Mouse (Mus musculus): ENCODE measurements around the gene Apom.

Apom gene

GRCm38 (mm10) chr17:35096597-35096996, 35.3 kb downstream of the Apom start:
- no peak for DNase-seq (ENCODE audit: low spot score in 2 of 2)

- DNase-seq (ENCODE audit: low spot score in 2 of 2): no peak
These were observed 37.1 kb downstream of the Apom start for GRCm38 (mm10) chr17:35094475-35095365.

DNA sequence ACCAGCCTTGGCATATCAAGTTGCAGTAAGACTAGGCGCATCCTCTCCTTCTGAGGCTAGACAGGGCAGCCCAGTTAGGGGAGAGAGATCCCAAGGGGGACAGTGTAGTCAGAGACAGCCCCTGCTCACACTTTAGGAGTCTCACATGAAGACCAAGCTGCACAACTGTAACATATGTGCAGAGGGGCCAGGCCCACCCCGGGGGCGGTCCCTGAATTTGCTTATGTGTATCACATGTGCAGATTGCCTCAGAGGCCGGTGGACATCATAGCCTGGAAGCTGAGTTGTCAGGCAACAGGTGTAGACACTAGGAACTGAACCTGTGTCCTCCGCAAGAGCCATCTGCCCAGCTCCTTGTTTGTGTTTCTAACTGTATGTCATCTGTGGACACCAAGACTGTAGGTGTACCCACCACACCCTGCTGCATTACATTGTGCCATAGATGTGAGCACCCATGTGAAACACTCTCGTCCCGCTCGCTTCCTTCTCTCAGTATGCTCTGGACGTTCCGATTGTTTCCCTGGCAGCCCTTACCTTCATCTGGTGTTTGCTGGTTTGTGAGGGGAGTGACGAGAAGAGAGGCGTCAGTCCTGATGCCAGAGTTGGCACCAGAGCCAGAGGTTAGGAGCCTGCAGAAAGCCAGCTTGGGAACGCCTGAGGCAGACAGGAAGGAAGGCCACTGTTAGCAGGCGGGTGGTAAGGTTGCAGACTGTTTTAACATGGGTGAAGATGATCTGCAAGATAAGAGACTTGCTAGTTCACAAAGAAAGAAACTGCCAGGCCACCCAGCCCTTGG, 39.2 kb downstream of the Apom start:
- no peak for DNase-seq (ENCODE audit: low spot score in 2 of 2)

DNA sequence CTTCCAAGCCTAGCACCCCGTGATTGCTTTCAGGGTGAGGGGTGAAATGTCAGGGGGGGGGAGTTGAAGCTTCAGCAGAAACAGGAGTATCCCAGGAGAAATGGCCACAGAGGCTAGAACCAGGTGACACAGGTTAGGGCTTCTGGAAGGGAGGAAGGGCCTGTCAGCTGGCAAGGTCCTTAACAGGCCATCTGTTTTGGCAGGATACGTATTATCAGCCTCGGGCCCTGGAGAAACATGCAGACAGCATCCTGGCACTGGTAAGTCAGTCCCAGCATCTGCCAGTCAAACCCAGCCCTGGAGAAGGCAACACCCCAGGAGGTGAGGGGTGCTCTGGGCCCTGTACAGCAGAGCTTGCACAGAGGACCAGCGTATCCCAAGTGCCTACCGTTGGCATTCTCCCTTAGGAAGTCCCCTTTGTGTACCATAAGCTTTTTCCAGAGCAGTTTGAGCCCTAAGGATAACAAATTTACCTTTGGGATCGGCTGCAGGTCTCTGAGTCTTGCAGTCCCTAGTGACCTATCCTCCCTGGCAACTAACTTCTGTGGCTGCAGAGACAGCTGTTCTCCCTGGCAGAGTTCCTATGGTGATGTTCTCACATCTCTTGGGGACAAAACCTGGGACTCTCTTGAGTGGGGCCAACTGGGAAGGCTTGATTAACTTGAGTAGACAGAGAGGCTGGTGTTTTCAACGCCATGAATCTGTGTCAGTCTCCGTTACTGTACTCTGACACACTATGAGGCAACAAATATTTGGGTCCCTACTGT, 41.5 kb downstream of the Apom start:
- no peak for DNase-seq (ENCODE audit: low spot score in 2 of 2)

GRCm38 (mm10) chr17:35088825-35089644, 42.8 kb downstream of the Apom start, which contains the start of gene Abhd16a:
Gene Abhd16a (plus strand): TSS chr17:35089263.
- DNase-seq (ENCODE audit: low spot score in 2 of 2): peak; percentile 92 to 97

DNA sequence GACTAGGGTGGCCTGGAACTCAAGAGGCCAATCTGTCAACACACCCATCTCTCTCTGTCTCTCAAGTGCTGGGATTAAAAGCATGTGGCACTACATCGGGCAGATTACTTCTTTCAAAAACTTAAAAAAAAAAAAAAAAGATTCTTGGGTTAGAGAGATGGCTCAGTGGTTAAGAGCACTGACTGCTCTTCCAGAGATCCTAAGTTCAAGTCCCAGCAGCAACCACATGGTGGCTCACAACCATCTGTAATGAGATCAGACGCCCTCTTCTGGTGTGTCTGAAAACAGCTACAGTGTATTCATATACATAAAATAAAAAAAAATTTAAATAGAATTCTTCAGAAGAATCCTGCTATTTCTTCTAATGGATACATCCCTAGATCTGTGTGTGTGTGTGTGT, 43.7 kb downstream of the Apom start:
- no peak for DNase-seq (ENCODE audit: low spot score in 2 of 2)

DNA sequence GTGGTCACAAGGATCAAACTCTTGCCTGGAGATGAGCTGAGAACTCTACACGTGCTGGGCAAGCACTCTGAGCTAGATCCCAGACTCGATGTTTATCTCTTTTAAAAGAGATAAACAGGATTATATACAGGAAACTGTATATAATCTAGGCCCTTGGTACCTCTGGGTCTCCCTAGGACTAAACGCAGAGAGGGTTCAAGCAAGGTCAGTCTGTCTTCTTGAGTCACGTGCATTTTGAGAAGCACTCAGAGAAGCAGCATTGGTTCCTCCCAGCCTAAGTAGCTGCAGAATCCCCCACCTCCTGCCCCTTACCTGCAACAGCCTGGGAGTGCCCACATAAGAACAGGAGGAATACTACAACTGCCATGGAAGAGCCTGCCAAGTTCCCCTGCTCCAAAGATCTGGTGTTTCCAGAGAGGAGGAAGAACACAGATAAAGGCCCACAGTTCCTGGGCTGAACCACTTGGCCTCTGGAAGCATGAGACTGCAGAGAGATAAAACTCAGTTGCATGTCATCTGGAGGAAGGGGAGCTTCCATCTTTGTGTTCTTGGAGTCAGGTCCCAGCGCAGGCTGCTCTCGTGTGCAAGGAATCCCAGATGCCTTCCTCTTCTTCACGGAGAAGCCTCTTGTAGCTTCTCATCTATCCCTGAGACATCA, 46.5 kb downstream of the Apom start, which contains the start of gene Ly6g6f:
Gene Ly6g6f (minus strand): TSS at position 403 of the 658 bp plus-strand sequence.
- no peak for DNase-seq (ENCODE audit: low spot score in 2 of 2)

- no peak for DNase-seq (ENCODE audit: low spot score in 2 of 2)
These were observed 47.8 kb downstream of the Apom start for GRCm38 (mm10) chr17:35083929-35084497.

DNA sequence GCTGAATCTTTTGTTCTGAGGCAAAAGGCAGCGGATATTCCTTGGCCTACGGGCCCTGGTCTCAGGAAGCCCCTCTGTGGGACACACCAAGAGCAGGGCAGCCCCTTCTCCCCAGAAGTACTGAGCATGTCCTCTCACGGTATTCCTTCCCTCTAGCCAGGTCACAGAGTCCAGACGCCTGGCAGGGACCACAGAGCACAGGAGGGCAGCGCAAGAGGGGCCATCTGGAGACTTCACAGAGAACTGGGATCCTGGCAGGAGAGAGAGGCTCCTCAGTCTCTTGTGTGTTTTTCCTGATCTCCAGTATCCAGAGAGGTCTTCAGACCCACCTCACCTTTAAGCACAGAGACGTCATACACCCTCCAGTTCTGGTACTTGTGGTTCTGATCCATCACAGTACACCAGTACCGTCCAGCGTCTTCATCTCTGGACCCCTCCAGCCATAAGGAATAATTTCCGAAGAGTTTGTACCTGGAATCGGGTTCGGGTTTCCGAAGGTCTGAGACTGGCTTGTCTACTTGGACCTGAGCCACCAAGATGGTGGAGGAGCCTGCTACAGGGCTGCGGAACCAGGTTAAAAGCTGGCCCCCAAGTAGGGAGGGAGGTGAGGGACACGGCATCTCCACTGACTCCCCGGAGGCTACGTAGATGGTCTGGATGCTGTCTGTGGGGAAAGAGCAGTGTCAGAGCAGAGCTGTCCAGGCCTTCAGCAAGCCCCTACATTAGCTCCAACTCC, 48.8 kb downstream of the Apom start:
- DNase-seq (ENCODE audit: low spot score in 2 of 2): no peak

DNA sequence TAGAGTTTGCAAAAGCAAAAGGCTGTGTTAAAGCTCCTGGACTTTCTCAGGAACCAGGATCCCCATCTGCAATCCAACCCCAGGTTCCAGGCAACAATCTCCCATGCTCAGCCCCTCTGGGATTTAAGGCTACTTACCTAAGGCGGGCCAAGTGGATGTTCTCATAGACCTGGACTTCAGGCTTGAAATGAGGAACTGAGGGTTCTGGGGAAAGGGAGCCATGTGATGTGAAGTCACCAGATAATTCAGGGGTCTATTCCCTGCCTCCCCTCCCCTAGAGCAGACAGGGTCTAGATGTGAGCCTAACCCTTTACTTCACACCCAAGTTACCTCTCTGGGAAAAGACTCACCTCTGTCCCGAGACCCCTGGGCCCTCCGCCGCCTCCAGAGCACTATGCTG, 51.1 kb downstream of the Apom start:
- DNase-seq (ENCODE audit: low spot score in 2 of 2): no peak

DNA sequence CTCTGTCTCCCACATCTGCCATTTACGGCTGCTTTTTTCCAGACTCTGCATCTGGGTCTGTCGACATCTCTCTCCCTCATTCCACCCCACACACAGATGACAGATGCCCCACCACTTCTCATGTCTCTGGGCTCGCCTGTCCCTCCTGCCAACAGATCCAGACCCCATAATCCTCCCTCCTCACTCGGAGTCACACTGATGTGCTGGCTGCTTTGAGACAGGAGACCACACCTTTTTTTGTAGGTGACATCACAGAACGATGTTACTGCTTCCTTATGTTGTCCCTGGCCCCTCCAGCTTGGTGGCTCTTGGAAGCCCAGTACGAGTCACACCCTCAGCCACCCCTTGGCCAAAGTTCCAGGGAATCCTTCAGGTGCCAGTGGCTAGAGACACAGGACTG, 51.6 kb downstream of the Apom start:
- DNase-seq (ENCODE audit: low spot score in 2 of 2): no peak

DNA sequence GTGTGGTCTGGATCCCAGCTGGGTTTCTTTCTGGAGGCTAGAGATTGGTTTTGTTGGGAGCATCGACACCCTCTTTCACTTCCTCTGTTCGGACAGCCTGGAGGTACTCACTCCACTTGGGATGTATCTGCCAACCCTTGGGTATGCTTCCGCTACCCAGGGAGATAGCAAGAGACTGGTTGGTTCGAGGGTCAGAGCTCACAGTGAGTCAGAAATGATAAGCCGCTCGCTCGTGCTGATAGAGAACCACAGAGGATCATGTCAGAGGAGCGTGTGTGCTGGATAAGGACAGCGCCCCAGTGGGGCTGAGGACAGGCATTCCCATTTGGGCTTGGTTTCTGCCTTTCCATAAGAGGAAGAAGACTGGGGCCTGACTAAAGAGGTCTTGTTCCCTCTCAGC, 52.1 kb downstream of the Apom start:
- no peak for DNase-seq (ENCODE audit: low spot score in 2 of 2)

Data from right cerebral cortex, adult 2 months (tissue).